Mouse (Mus musculus) heart, embryonic 16.5 days (tissue): Measurements from ENCODE around the gene Fubp3. TPM values are rescaled to one million over a fixed set of nuclear protein-coding genes. Genes with fewer than 3 reads are reported as not detected.

Experiments used
- ATAC-seq: fragments of 200-750 bp; cut with Nextera tagmentation; replicated peaks from 2 replicates; pipeline ENCODE4 v1.8.0; 2017; ENCODE audit warnings: moderate number of reproducible peaks; ENCODE audit not compliant: insufficient read depth, low FRiP score; ENCODE audit errors: extremely low read depth
- H3K27ac ChIP-seq: fragments of 300-500 bp; sonication (generic); 2 replicates; pipeline ENCODE4 v1.5.1; 2014; ENCODE audit warnings: mild to moderate bottlenecking, low read length, control low read depth, moderate library complexity
- H3K27me3 ChIP-seq: fragments of 300-500 bp; sonication (generic); 2 replicates; pipeline ENCODE4 v1.6.1; 2014; ENCODE audit warnings: low read length, mixed read lengths; ENCODE audit not compliant: control insufficient read depth, insufficient read depth
- H3K36me3 ChIP-seq: fragments of 300-500 bp; sonication (generic); 2 replicates; pipeline ENCODE4 v1.6.1; 2014; ENCODE audit not compliant: control insufficient read depth, insufficient read depth
- H3K4me1 ChIP-seq: fragments of 300-500 bp; sonication (generic); 2 replicates; pipeline ENCODE4 v1.6.1; 2014; ENCODE audit warnings: low read length, mixed read lengths; ENCODE audit not compliant: control insufficient read depth, insufficient read depth
- H3K4me2 ChIP-seq: fragments of 300-500 bp; sonication (generic); 2 replicates; pipeline ENCODE4 v1.6.1; 2014; ENCODE audit warnings: low read depth, mild to moderate bottlenecking, control low read depth, low read length
- H3K4me3 ChIP-seq: fragments of 300-500 bp; sonication (generic); 2 replicates; pipeline ENCODE4 v1.5.1; 2014; ENCODE audit warnings: mild to moderate bottlenecking, control low read depth, low read length
- H3K9ac ChIP-seq: fragments of 300-500 bp; sonication (generic); 2 replicates; pipeline ENCODE4 v1.6.1; 2014; ENCODE audit warnings: low read length, control low read depth
- H3K9me3 ChIP-seq: fragments of 300-500 bp; sonication (generic); replicated peaks from 2 replicates; pipeline ENCODE4 v1.6.1; 2016; ENCODE audit warnings: low read length; ENCODE audit not compliant: control insufficient read depth
- WGBS: fragments of 180-500 bp; shearing (Covaris S2); extraction: QIAGEN DNeasy Blood & Tissue Kit; methylation state at CpG from one replicate; pipeline ENCODE4 v1.1.7; 2014; 5-methylcytosine and 5-hydroxymethylcytosine counted together
- microRNA-seq: library from miRNA; unstranded; fragments of <30 nt; microRNA quantifications from one replicate; pipeline ENCODE4, GENCODE M21; 2017
- polyA plus RNA-seq: library from polyadenylated mRNA; unstranded; fragments of >200 nt; fragmentation: Nextera tagmentation; extraction: Ambion mirVana; gene quantifications from 2 replicates; pipeline ENCODE4 v1.2.1, GENCODE M21; 2015

Fubp3 gene
- polyA plus RNA-seq, 1 experiment from 2014 or later, result 43.4 TPM

- H3K9ac ChIP-seq, result no peak overlapping the region
Observed at GRCm38 (mm10) chr2:31641929-31642328, 69.5 kb downstream of the Fubp3 start.

GRCm38 (mm10) chr2:31653971-31654853 is 81.8 kb downstream of the Fubp3 start:
- Histone ChIP-seq H3K27me3 (peaks cover 71% of the 10 kb centered on the region), H3K27ac (no peak overlapping the region), H3K4me2 (peak overlapping the region; percentile 98), H3K36me3 (no peaks in the 10 kb centered on the region), H3K9ac (peak overlapping the region; percentile 56), H3K4me3 (peak overlapping the region; percentile 58), H3K9me3 (peaks cover 3% of the 10 kb centered on the region; the same call in 1 of the 2 replicates), H3K4me1 (peaks cover 4% of the 10 kb centered on the region)
- under 1% methylated on average over 100 of the region's 109 CpGs for WGBS
- peak; percentile 45; the same call in 1 of the 2 replicates for ATAC-seq

More at GRCm38 (mm10) chr2:31641929-31642328, 69.5 kb downstream of the Fubp3 start:
- H3K27me3 ChIP-seq, result peaks cover 96% of the 10 kb centered on the region
- H3K4me2 ChIP-seq, result no peak overlapping the region
- no peak for ATAC-seq
- H3K9me3 ChIP-seq, result no peaks in the 10 kb centered on the region
- peaks cover 2% of the 10 kb centered on the region; the same call in 1 of the 2 replicates for H3K4me1 ChIP-seq
- 8% methylated on average over 18 of the region's 18 CpGs for WGBS
- no peak overlapping the region for H3K27ac ChIP-seq
- no peak overlapping the region for H3K4me3 ChIP-seq
- no peaks in the 10 kb centered on the region for H3K36me3 ChIP-seq

DNA sequence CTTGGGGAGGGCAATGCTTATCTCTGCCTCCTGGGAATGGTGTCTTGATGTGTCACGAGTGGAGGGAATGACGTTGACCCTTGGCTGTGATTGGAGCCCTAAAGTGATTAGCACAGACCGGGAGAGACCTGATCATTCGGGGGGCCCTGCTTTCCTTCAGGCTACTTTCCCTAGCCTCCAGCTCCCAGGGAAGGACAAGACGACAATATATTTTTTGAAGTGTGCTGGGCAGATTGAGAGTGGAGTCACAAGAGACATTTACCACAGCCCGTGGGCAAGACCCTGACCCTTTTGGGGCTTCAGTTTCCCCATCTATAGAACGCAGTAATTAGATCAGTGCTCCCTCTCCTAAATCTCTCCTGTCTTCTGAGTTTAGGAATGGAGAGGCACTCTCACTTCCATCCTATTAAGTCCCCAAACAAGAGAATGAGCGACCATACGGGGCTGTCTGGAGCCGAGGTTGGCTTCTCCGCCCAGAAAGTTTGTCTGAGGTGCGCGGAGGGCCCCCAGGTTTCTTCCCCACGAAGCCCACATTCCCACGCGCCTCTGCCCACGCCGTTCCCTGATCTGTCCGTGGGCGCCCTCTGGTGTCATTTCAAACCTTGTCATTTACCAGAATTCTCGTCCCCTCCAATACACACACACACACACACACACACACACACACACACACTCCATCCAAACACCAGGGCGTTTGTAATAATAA is 82.6 kb downstream of the Fubp3 start:
- Histone ChIP-seq H3K9ac (no peak overlapping the region), H3K4me2 (peak overlapping the region; percentile 98)
- ATAC-seq, result no peak

DNA sequence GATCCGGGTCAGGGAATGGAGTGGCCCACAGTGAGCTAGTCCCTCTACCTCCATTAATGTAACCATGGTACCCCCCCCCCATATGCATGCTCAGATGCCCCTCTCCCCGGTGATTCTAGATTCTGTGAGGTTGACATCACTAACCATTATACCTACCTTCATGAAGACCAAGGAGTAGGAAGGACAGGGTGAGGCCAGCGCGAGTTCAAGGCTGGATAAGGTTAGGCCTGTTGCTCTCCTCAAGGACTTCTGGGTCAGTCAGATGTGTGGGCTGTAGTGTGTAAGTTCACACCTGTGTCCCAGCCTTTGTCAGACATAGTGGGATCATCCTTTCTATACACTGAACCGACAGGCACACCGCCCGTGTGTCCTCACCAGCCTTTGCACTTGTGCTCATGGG is 83.9 kb downstream of the Fubp3 start:
- no peak overlapping the region for H3K27ac ChIP-seq
- no peaks in the 10 kb centered on the region for H3K36me3 ChIP-seq
- no peak overlapping the region for H3K9ac ChIP-seq
- no peak overlapping the region for H3K4me3 ChIP-seq
- H3K4me1 ChIP-seq, result peaks cover 4% of the 10 kb centered on the region
- no peak for ATAC-seq
- H3K4me2 ChIP-seq, result no peak overlapping the region
- peaks cover 4% of the 10 kb centered on the region; the same call in 1 of the 2 replicates for H3K9me3 ChIP-seq
- H3K27me3 ChIP-seq, result peaks cover 54% of the 10 kb centered on the region
- 79% methylated on average over 7 of the region's 7 CpGs for WGBS

More for the DNA sequence above, 82.6 kb downstream of the Fubp3 start:
- Histone ChIP-seq H3K4me3 (peak overlapping the region; percentile 58), H3K36me3 (no peaks in the 10 kb centered on the region), H3K4me1 (peaks cover 4% of the 10 kb centered on the region), H3K9me3 (peaks cover 4% of the 10 kb centered on the region; the same call in 1 of the 2 replicates), H3K27ac (no peak overlapping the region), H3K27me3 (peaks cover 64% of the 10 kb centered on the region)
- WGBS, result 4% methylated on average over 22 of the region's 22 CpGs

GRCm38 (mm10) chr2:31662939-31663803 is 90.7 kb downstream of the Fubp3 start:
- ATAC-seq, result no peak
- Histone ChIP-seq H3K27ac (no peak overlapping the region), H3K36me3 (no peaks in the 10 kb centered on the region), H3K9me3 (peaks cover 4% of the 10 kb centered on the region; the same call in 1 of the 2 replicates), H3K4me2 (no peak overlapping the region), H3K9ac (no peak overlapping the region), H3K27me3 (peaks cover 2% of the 10 kb centered on the region; the same call in 1 of the 2 replicates), H3K4me3 (no peak overlapping the region), H3K4me1 (no peaks in the 10 kb centered on the region)
- 56% methylated on average over 8 of the region's 8 CpGs for WGBS

DNA sequence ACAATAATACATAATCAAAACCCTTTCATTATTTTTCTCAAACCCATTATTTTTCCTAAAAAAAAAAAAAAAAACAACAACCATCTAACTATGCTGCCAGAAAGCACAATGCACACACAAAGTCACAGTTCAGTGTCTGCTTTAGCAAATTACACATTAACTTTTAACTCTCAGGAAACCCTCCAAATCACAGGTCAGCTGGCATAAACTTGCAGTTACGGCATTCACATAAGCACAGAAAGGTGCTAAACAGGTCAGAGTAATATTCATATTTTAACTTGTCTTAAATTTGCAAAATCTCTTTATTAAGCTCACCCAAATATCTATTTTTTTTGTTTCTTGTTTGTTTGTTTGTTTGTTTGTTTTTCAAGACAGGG is 91.3 kb downstream of the Fubp3 start:
- no peak overlapping the region for H3K4me3 ChIP-seq
- no peak for ATAC-seq
- WGBS, result 90% methylated on average over 1 of the region's 1 CpGs

More for the DNA sequence above, 91.3 kb downstream of the Fubp3 start:
- Histone ChIP-seq H3K27ac (no peak overlapping the region), H3K4me1 (no peaks in the 10 kb centered on the region), H3K9me3 (peaks cover 4% of the 10 kb centered on the region; the same call in 1 of the 2 replicates), H3K4me2 (no peak overlapping the region), H3K9ac (no peak overlapping the region), H3K36me3 (no peaks in the 10 kb centered on the region), H3K27me3 (peaks cover 2% of the 10 kb centered on the region; the same call in 1 of the 2 replicates)

Small RNAs within 50 kb of the gene (microRNA-seq; reads per million reads assigned to microRNA genes)
- gene Mir6998, result 0.98 reads per million

Other genes starting within 250 kb of the Fubp3 start
- 11.8 and 15.5 TPM in 2 replicates for gene Ass1, start 102.4 kb upstream of the Fubp3 start, polyA plus RNA-seq
- not detected in 2 replicates for gene Prdm12, start 67.4 kb downstream of the Fubp3 start, polyA plus RNA-seq
- 37.3 and 42.0 TPM in 2 replicates for gene Exosc2, start 98.1 kb downstream of the Fubp3 start, polyA plus RNA-seq
- gene Abl1, start 115.7 kb downstream of the Fubp3 start, polyA plus RNA-seq, result 24.0 and 29.8 TPM in 2 replicates
- gene Qrfp, start 237.9 kb downstream of the Fubp3 start, polyA plus RNA-seq, result 0.14 and 0.22 TPM in 2 replicates